Mouse (Mus musculus) liver, embryonic 13.5 days (tissue): Measurements from ENCODE around the gene Nup43. TPM values are rescaled to one million over a fixed set of nuclear protein-coding genes. Genes with fewer than 3 reads are reported as not detected.

Experiments used
- polyA plus RNA-seq: library from polyadenylated mRNA; unstranded; fragments of >200 nt; fragmentation: Nextera tagmentation; extraction: Ambion mirVana; gene quantifications from 2 replicates; pipeline ENCODE4 v1.2.1, GENCODE M21; 2015

Gene Nup43
- polyA plus RNA-seq, 1 experiment from 2014 or later = 39.0 TPM

Other genes with a start within 250 kb of the Nup43 start
- gene Ulbp1, start 193.9 kb upstream of the Nup43 start, polyA plus RNA-seq = 1.3 and 1.5 TPM in 2 replicates
- gene Lrp11, start 77.7 kb upstream of the Nup43 start, polyA plus RNA-seq = 0.48 and 0.52 TPM in 2 replicates
- gene Pcmt1, start 13.6 kb downstream of the Nup43 start, polyA plus RNA-seq = 112 and 121 TPM in 2 replicates
- gene Lats1, start 13.7 kb downstream of the Nup43 start, polyA plus RNA-seq = 2.2 and 2.6 TPM in 2 replicates
- 33.9 and 43.6 TPM in 2 replicates for gene Katna1, start 58.5 kb downstream of the Nup43 start, polyA plus RNA-seq
- 31.7 and 36.3 TPM in 2 replicates for gene Ginm1, start 125.3 kb downstream of the Nup43 start, polyA plus RNA-seq
- 26.0 and 29.8 TPM in 2 replicates for gene Ppil4, start 125.4 kb downstream of the Nup43 start, polyA plus RNA-seq
- 0.22 and 0.23 TPM in 2 replicates for gene Zc3h12d, start 165.0 kb downstream of the Nup43 start, polyA plus RNA-seq